Mouse (Mus musculus) ovary, postnatal 10 days (tissue): ENCODE data around the gene Dpp7.

Experiments used
- DNase-seq: peaks from one replicate; pipeline ENCODE4 v3.0.0; 2022; ENCODE audit warnings: low spot score

Dpp7 gene

DNA sequence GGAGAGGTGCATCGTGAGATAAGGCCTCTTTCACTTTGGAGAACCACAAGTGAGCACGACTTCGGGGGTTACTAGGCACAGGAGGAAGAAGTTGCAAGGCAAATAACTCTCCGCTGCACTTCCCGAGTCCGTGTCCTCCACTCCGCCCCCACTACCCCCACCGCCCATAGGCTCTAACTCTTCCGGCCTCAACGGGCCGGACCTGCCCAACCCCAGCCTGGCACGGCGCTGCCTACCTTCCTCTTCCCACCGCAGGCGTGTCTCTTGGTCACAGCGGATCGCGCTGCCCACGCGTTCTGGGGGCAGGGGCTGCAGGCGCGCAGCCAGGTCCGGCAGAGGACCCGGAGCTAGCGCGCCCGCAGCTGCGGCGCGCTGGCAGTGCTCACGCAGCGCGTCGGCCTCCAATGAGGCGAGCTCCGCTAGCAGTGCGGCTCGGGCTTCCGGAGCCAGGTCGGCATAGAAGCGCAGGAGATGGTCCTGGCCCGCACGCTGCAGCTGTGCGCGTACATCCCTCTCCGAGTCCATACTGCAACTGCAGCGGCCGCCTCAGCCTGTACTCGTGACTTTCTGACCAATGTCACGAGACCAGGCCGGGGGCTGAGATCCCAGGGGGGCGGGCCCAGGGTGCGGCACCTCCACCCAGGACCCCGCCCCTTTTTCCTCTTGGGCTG, 9.1 kb upstream of the Dpp7 start, which contains the start of gene Uap1l1:
Gene Uap1l1 (minus strand): TSS at position 592 of the 671 bp plus-strand sequence.
- peak; percentile 62 for DNase-seq

DNA sequence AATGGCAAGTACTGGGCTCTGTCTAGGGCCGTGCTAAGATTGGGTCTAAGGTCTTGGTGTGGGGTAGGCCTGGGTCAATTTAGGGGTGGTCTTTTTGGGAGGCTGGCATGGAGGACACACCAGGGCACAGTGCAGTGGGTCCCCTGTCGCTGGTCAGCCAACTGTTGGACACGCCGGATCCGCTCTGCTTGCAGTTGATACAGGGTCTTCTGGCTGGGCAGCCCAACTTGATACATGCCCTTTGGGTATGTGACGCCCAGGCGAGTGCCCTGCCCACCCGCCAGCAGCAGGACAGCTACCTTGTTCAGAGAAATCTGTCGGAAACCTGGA, 8.6 kb upstream of the Dpp7 start:
- no peak for DNase-seq

DNA sequence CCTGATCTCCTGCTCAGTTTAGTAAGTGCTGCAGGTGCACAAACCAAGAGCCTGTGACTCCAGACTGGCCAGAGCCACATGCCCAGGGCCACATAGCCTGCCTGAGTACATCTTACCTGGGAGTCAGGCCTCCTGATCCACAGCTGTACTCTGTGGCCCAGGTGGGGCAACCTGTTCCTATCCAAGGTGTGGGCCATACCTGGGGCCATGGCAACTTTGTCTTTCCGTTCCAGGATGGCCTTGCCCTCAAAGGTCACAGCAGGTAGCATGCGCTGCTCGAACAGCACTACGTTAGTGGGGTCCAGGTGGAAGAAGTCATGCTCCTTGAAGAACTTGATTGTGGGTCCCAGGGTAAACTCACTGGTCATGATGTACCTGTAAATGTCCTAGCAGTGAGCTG, 8.2 kb upstream of the Dpp7 start:
- DNase-seq: no peak

DNA sequence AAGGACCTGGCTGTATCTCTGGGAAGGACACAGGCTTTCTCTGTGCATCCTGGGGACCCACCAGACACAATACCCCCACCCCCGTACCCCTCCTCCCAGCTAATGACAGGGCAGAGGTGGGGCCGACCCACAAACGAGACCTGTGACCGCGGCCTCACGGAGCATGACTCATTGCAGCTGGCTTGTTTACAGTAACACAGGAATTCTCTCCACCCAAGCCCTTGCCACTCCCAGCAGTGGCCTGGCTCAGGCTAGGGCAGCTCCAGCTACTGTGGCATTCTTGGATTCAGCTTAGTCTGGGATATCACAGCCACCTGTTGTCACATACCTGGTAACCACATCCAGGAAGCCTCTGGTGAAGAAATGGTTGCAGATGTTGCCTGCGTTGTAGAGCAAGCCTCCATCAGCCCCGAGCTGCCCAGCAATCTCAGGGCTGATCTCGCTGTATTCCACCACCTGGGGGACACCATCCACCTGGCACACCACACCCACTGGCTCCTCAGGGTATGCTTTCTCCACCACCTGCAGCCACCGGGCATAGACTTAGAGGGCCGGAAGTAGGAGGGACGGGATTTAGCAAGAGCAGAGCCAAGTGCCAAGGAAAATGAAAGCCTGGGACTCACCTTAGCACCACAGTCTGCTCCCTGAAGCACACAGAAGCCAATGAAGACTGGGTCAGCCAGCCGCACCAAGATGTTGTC, 7.5 kb upstream of the Dpp7 start:
- DNase-seq: no peak

DNA sequence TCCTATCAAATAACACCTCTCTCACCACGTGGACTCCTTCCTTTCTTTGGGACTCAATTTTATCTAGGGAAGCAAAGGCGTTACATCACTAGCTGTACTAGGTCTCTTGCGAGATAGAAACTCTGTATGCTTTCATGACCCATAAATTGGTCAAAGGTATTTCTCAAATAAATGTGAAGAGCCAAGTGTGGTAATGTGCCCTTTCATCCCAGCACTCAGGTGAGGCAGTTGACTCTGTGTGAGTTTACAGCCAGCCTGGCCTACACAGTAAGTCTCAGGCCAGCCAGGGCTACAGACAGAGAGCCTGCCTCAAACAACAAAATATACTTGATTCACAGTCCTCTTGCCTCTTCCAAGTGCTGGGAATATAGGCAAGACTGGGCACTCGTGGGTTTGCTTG, 3.7 kb upstream of the Dpp7 start:
- DNase-seq: no peak

DNA sequence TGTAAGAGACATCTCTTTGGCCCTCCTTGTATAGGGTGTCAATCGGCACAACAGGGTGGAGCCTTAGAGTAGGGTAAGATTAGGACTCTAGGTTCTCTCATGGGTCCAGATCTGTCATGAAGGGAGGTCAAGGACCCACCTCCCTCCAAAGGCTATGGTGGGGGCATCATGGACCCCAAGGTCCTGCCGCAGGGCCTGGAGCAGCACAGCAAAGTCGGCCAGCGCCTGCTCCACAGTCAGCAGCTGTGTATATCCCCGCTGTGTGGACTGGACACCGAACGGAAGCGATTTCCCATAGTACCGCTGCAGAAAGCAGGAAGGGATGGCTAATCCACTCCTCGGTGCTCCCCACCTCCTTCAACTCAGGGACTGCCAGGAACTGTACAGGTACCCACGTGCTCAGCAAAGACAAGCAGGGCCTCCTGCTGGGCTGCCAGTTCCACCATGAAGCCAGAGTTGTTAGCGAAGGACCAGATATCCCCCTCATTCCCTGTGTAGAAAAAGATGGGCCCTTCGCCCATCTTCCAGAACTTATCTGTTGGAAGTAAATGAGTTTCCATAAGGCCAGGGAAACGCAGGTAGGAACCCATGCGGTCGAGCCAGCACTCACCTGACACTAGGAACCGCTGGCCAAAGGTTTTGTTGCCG, 616 bp downstream of the Dpp7 start:
- no peak for DNase-seq

DNA sequence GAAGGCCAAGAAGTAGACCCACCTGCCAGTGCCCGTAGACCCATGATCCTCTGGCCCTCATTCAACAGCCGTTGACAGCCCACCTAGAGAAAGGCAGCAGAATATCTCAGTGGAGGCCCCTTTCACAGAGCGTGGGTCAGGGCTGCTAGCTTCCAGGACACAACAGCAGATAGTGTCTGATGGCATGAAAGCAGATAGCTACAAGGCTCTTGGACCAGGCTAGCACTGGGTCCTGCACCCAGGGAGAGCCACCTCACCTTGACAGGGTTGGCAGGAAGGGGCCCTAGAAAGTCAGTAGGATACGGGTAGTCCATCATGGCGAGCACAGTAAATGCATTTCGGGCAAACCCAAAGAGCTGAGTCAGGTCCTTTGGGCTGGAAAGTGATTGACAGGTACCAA, 1.9 kb downstream of the Dpp7 start:
- DNase-seq: no peak

DNA sequence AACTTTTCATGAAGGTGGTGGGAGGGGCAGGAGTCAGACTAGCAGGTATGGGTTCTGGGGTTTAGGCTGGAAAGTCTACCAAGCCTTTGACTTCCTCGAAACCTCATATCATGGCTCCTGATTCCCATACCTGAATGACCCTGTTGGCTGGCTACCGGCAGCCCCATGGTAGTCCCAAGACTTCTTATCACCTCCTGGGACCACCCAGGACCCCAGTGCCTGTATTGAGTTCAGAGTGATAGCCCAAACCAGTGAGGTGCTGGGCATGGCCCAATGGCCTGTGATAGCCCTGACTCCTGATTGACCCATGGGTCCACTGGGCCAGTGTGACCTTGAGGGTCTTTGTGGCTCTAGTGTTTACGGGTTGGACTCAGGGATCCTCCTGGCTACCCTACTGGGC, 5.5 kb downstream of the Dpp7 start:
- no peak for DNase-seq

DNA sequence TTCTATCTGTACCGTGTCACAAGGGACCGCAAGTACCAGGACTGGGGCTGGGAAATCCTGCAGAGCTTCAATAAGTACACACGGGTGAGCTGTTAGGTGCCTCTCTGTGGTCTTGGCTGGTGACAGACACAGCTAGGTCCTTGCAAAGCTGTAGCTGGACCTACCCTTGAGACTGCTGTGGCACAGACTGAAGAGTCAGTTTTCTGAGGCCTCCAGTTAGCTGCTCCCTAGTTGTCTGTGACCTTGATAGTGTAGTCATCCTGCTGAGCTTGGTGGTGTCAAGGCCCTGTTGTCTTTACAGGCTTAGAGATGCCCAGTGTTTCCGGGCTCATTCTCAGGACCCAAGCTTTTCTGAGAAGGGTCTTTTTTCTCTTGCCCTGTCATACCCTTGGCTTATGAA, 6.7 kb downstream of the Dpp7 start:
- DNase-seq: no peak

DNA sequence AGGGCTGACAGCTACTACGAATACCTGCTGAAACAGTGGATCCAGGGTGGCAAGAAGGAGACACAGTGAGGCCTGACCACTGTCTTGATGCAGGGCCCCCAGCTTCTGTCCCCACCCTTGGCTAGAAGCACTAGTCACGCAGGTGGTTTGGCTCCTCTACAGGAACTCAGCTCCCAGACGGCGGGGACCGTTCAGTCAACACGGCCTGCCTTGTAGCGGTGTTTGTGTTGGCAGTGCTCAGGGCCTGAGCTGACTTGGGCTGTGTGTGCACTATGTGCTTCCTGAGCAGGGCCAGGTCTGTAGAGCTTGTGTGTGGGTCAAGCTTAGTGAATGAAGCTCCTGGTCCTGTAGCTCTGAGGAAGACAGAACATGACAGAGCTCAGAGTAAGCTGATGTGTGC, 8.0 kb downstream of the Dpp7 start:
- DNase-seq: no peak

DNA sequence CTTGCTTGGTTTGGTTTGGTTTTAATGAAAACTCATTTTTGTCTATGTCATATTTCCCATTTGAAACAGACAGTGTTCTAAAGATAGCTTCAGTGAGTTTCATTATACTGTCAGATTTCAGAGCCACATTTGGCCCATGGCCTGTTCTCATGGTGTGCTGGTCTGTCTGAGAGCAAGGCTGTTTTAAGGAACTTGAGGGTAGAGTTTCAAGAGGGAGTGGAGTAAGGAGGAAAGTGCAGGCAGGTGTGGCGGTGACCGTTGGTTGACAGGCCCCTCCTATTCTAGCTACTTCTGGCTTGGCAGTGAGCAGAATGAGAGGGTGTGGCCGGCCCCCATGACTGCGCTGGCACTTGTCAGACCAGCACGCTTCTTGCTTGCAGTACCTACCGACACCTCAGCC, 17.9 kb downstream of the Dpp7 start:
- no peak for DNase-seq

DNA sequence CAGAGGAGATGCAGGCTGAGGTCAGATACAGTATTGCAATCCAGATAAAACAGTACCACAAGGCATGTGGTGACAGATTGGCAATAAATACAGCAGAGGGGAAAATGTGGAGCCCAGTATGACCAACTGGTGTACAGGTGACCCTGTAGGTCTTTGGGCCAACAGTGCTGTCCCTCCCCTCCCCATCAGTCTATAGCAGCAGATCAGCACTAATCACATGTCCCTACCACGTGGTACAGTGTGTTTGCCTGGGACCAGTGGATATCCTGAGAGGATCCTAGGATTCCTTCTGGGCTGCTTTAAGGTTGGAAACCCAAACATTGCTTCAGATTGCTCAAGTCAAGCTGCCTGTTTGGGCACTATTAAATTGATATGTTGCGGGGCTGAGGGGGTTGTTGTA, 22.6 kb downstream of the Dpp7 start:
- no peak for DNase-seq

DNA sequence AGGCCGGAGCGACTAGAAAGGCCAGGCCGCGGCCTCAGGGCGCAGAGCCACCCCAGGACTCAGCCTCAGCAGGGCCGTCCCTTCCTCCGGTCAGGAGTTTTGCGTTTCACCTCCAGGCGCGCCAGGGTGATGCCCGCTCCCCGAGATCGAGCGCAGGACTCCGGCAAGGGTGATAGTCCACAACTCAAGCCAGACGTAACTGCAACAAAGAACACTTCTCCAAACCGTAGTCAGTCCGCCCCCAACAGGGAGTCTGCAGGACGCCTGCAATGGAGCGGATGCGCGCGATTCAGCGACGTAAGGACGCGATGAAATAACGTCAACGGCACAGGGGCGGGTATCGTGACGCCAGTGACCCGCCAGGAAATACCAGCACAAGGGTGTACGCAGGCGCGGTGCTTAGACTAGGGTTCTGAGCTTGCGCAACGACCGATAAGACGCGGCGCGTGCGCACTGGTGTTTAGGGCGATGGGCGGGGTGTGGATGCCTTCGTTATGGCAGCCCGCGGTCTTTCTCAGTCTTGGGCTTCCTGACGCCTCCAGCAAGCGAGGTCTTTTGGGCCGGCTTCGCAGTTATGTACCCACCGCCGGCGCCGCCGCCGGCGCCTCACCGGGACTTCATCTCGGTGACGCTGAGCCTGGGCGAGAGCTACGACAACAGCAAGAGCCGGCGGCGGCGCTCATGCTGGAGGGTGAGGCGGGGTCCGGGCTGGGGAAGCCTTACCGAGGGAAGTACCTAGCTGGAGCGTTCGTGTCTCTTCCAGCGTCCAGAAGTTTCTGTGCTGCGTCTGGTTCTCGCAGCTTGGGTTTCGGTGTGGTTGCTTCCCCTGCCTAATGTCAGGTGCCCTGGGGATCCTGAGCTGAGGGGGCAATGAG, 23.6 kb downstream of the Dpp7 start, which contains the start of gene Man1b1:
Gene Man1b1 (plus strand): TSS at position 53 of the 875 bp plus-strand sequence.
- DNase-seq: peak; percentile 99

DNA sequence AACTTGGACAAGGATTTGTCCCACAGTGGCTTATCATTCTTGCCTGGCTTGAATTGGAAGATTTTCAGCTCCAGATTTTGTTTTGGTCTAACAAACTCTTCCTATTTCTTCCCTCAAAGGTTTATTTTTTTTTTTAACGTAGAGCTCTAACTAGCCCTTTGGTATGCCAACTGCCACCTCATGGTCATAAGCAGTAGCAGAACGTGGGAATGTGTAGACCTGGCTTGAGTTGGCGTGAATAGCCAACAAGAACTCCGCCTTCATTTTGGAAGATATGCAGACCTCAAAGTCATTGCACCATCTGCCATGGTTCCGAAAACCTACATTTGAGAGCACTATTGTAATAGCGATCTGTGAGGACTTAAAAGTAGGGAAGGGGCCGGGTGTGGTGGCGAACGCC, 24.7 kb downstream of the Dpp7 start:
- DNase-seq: no peak

DNA sequence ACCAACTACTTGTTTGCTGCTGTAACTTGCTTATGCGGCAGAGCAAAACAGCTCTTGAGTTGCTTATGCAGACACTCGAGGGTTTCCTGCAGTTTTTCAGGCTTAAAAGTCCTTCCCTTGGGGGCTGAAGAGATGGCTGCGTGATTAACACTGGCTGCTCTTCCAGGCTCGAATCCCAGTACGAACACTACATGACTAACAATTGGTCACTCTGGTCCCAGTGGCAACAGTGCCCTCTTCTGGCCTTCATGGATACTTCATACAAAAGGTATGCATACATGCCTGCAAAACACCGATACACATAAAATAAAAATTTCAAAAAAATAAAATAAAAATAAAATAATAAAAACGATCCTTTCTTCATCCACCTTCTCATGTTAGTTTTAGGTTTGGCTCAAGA, 27.7 kb downstream of the Dpp7 start:
- no peak for DNase-seq

DNA sequence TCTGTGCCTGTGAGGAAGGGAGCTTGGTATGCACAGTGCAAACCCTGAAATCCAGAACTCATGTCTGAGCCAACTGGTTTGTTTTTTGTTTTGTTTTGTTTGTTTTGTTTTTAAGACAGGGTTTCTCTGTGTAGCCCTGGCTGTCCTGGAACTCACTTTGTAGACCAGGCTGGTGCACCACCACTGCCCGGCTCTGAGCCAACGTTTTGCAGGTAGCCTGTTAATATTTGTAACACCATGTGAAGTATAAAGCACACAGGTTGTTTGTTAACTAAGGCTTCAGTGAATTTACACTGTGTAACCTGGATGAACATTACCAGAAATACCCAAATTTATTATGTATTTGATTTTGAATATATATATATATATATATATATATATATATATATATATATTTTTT, 30.1 kb downstream of the Dpp7 start:
- DNase-seq: no peak

DNA sequence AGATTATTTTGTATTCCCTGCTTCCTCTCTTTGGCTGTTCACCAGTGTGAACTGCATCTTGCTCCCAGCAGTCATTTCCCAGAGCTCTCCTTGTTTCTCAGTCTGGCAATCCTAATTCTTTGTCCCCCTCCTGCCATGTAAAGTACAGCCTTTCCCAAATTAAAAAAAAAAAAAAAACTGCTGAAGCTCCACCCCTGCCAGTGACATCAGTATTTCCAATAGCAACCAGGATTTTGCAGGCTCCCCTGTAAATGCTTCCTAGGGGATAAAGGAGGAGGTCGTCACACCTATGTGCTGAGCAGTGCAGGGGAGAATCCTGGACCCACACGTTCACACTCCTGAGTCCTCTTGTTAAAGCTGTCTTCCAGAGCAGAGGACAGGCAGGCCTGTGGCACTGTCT, 36.1 kb downstream of the Dpp7 start:
- no peak for DNase-seq

DNA sequence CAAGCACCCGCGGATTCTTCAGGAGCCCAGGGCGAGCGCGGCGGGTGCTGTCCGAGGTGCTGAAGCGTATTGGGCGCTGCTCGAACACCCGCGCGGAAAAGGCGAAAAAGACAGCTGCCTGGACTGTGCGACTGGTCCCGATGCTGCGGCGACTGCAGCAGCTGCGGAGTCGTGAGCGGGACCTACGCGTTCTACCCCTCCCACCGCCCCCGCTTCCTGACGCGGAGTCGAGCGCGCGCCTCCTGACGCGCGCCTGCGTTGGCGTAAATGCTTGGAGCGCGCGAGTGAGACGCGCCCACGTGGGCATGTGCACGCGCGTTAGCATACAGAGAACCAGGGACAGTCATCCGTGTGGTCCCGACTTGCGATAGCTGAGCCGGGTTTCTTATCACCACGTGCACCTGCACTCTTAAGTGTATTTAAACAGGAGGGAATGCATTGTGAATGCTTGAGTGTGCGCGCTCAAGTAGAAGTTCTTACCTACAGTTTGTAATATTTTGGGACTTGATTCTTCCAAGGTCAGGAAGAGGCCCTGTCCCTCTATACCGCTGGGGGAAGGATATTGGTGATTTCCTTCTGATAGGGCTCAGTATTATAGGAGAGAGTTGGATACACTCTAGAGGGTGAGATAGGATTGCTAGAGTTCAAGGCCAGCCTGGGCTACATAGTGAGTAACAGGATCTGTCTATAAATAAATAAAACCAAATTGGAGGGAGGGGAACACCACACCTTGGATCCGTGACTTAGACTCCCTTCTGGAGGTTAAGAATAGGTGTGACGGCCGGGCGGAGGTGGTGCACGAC, 37.0 kb downstream of the Dpp7 start, which contains the start of gene Grin1:
Gene Grin1 (minus strand): TSS at position 217 of the 803 bp plus-strand sequence.
- peak; percentile 39 for DNase-seq

DNA sequence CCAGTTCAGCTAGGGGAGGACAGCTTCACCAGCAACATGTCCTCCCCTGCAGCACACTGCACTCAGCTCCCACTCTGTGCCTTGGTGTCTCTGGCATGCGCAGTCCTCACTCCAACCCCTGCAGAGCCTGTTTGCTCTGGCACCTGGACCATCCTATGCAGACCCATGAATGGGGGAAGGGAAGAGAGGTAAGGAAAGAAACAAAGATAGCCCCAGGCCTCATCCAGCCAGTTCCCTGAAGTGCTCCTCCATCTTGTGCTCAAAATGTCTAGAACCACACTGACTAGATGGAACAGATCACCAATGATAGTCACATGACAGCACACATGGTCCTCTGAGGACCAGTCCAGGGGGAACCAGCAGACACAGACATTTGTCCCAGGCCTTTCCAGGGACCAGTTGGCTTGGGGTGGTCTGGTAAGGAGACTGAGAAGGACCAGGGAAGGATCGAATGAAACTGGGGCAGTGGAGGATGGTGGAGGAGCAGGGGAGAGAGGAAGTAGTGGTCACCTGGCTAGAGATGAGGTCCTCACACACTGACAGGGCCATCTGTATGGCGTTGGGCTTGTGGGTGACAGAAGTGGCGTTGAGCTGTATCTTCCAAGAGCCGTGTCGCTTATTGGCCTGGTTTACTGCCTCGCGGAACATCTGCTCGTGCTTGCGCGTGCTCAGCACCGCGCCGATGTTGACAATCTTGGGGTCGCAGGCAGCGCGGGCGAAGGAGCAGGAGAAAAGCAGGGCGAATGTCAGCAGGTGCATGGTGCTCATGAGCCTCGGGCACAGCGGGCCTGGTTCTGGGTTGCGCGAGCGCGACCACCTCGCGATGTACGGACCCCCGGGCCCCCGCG, 37.8 kb downstream of the Dpp7 start:
- DNase-seq: no peak

DNA sequence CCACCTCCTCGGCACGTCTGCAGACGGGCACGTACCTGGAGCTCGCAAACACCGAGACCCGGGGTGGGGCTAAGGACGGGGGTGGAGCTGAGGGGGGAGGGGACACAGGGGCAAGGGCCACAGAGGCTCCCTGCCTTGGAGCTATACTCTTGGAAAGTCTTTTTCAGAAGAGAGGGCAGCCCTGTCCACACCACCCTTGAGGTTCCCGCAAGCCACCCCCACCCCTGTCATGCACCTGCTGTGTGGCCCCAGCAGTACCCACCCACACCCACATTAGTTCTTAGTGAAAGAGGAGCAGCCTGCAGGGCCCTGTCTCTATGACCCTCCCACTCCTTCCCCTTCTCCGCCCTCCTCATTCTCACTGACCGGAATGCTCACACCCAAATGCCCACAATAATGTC, 44.7 kb downstream of the Dpp7 start:
- DNase-seq: no peak

DNA sequence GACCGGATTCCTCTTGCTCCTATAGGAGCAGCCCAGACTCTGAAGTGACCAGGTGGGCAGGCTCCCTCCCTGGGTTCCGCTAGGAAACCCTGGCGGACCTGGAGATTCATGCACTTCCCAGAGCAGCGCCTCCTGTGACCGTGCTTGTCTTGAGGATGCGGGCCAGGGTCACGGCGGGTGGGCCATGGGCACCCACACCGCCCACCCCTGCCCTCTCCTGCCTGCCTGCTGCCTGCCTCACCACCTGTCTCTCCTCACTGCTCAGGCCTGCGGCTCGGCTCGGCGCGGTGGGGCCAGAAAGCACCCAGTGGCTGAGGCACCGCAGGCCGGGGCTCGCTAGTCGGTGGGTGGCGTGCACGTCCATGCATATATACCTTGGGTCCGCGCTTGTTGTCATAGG, 45.2 kb downstream of the Dpp7 start:
- DNase-seq: no peak
